Mouse (Mus musculus) cerebellum, postnatal 36 days (tissue): Measurements from ENCODE around the gene Ptprm.

Experiments used
- DNase-seq, 2 experiments: peaks; one replicate each; pipeline ENCODE4 v3.0.0; 2021 to 2022; ENCODE audit warnings: mixed read lengths in 2 of 2

Gene Ptprm

DNA sequence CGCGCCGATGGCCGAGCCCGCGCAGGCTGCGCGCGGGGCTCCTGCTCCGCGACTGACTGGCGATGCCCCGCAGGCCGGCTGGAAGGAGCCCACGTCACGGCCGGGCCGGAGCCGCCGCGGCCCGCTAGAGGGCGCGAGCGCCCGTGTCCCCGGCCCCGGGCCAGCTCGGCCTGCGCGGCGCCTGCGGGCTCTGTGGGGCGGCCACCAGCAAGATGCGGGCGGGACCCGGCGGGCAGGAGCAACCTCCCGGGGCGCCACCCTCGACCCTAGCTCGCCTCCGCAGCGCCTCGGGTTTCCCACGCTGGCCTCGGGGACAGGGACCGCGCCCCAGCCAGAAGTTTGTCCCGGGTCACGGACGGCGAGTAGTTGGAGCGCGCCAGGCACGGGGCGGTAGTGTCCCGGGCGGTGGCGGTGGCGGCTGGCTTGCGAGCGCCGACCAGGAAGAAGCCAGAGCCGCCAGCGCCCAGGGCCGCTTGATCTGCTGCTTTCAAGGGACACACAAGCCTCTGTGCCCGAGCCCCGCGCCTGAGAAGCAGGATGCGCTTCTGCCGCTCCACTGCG lies at the start of gene Ptprm:
Gene Ptprm, minus strand, starts transcription at position 7 of the 561 bp plus-strand sequence.
- peak; percentile 67 to 74 for DNase-seq

DNA sequence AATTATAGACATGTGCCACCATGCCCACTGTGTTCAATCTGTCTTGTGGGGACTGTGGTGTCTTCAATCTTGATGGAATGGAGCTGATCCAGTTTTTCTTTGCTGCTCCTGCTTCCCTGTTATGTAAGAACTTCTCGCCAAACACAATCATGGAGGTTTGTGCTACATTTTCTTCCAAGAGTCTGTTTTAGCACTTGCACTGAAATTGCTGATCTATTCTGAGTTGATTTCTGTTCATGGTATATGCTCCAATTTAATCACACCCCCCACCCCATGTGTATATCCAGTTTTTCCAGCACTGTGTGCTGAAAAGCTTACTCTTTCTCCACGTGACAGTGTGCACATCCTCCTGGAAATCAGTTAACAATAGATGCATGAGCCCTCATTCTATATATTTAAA lies 41.9 kb upstream of the Ptprm start:
- DNase-seq: no peak

DNA sequence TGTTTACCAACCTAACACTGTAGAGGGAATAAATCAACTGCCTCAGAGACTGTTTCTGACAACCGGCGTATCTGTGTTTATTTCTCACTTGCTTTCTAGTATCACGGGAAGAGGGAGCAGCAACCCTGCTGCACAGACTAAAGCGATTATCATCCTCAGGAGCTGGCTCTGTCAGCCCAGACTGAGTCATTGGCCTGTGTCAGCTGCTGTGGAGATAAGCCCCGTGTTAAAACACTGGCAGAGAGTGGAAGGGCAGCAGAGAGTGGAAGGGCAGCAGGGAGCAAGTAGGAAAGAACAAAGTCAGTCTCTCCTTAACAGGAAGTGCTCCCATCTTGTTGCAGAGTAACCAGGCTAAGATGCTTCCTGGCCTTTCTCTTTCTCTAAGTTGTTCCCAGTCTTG lies 36.6 kb upstream of the Ptprm start:
- DNase-seq: no peak

DNA sequence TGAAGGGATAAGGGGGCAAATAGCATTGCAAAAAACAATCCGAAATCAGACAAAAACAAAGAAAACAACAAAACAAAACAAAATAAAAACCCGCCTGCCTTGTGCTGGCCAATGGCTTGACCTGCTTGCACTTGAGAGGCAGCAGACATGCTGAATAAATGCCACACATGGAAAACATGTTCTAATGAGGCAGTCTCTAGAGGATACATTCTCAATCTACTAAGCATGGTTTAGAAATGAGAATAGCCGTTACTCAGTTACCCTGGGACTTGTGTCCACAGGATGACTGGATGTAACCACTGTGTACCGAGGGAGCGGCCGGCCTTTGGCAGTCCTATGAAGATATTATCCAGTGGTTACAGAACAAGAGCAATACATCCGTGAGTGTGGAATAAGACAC lies 33.9 kb upstream of the Ptprm start:
- DNase-seq: no peak

DNA sequence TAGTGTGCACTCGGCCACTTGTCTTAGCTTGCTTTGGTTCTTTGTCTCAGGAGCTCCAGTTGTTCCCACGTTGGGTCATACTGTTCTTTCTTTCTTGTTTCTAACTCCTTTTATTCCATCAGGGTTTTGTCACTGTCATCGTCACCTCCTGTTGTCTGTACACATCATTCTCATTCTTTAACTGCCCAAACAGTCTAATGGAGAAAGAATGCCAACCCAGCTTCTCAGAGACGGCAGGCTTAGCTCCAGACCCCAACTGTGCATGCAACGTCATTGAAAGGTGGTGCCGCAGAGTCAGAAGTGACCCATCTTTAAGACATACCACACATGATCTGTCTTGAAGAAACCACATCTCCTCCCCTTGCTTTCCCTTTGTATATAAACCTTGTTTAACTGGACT lies 31.0 kb upstream of the Ptprm start:
- DNase-seq: no peak

DNA sequence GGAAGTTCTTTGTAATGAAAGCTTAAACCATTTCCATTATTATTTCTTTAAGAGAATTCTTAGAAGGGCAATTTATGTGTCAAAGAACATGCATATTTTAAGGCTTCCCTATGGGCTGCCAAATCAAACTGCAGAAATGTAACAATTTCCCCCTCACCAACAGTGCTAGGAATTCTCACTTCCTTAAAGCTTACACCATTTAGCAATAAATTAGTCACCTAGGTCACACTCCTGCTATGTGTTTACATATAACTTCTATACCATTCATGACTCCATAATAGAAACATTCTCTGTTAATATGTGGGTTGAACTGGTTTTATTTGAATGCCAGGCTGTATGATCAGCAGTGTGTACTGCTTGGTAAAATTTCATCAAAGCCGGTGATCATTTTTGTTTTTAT lies 29.4 kb upstream of the Ptprm start:
- DNase-seq: no peak

DNA sequence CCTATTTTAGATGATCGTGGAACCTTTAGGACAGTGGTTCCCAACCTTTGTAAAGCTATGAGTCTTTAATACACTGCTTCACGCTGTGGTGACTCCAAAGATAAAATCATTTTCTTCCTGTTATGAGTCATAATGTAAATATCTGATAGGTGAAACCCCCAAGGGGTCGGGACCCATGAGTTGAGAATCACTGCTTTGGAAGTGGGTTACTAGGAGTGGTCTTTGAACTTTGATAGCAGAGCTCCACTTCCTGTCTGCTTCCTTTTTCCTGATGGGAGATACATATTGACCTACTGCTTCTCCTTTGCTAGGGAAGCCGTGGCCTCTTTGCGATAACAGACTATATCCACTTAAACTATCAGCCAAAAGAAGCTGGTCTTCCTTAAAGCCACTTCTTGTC lies 27.4 kb upstream of the Ptprm start:
- no peak for DNase-seq

DNA sequence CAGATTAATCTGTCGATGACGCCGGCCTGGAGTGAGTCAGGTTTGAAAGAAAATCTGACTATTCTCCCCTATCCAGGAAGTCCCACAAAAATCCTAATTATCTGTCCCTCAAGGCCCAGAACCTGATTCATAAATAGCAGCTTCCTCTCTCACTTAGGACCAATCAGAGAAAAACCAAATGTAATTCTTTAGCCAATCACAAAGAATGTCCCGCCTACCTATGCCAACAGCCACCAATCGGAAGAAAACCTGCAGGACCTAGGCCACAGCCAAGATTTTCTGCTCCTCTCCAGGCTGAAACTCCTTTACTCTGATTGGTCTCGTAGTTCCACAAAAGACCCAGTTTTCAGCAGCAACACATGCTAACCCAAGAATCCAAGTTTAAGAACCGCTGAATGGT lies 13.6 kb upstream of the Ptprm start:
- DNase-seq: no peak

DNA sequence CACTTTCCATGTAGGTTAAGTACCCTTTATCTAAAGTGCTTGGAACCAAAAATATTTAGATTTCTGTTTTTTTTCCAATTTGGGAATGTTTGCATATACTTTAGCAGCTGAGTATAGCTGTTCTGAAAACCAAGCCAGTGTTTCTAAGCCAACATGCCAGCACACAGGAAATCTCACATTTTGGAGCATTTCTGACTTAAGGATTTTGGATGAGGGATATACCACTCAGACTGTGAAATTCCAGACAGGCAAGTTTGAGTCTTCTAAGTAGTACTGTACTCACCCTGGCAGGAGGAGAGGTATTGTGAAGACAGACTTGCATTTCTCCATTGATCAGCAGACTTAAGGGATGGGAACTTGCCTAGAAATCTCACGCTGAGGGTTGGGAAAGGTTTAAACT lies 10.2 kb upstream of the Ptprm start:
- no peak for DNase-seq

DNA sequence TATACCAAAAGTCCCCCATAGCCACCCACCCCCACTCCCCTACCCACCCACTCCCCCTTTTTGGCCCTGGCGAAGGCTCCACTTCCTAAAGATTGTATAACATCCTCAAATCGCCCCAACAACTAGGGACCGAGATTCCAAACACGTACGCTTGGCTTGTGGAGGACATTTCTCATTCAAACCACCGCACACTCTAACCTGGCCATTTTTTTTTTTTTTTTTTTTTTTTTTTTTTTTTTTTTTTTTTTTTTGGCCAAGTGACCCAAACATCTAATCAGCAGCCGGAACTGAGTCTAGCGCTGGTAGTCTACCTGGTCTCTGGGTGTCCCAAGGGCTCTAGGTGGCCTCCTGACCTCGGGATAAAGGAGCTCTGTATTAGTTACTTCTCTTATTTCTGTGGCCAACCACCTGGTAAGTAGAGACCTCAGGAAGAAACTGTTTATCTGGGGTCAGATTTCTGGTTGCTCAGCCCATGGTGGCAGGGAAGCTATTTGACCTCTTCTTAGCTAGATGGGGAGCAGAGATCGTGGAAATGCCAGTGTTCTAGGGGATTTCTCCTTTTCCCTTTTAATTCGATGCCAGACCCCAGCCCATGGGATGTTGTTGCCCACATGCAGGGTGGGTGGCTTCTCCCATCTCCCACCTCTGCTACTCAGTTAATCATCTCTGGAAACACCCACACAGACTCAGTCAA lies 9.3 kb upstream of the Ptprm start:
- no peak for DNase-seq

DNA sequence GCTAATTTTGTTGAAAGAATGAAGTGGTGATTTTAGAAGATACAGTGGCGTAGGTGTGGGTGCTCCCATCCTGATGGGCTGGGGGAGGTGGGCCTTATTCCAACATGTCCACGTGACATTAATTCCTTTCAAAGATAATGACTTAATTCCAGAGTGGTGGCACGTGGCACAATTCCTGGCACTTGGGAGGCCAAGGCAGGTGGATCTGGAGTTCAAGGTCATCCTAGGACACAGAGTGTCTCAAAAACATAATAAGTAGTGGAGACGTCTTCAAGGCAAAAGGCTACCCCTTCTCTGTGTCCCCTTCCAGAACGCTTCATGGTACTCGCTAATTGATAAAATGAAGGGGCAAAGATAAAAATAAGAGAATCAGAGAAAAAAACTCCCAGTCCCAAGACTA lies 7.9 kb upstream of the Ptprm start:
- DNase-seq: no peak

DNA sequence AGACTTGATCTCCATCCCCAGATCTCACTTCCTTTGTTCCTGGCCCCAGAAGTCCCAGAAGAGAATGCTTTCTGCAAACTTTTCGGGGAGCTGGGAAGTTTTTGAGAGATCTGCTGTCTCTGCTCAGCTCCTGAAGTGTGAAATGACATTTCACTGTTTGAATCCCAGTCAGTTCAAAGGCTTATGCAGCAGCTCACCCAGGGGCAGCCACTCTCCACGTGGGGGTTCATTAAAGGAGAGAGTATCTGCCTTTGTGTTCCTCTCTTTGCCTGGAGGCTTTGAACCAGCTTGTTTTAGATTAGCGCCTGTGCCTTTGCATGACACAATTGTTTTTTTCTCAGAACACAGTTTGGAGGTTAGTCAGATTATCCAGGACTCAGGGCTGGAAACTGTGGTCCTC lies 6.3 kb upstream of the Ptprm start:
- no peak for DNase-seq

DNA sequence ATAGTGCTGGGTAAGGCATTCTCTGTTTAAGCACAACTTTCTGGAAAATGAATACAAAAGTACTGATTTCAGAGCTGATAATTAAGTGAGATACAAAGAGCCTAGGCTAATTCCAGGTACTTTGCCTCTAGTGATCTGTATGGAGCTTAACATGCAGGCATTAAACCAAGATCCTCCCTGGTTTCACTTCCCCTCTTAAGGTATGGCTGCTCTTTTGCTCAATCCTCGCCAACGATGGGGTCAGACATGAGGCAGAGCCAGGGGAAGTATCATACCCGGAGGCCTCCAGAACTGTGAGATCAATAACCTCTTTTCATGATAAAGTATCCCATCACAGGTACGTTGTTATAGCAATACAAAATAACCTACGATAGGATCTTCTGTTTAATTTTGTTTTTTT lies 5.3 kb upstream of the Ptprm start:
- no peak for DNase-seq

DNA sequence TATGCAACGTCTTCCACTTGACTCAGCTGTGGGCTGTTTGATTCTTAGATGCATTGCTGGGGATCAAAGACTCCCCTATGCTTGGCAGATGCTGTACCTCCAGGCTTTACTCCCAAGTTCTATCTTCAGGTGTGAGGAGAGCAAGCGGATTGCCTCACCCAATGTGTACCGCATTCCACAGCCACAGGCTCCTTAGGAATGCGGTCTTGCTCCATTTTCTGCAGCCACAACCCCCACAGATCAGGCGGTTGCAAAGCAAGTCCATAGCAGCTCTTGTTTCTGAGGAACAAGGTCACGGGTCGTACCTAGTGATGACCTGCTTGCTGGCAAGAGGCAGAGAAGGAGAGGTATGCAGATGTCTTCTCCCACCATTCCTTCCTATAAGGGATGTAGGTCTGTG lies 4.3 kb upstream of the Ptprm start:
- no peak for DNase-seq

DNA sequence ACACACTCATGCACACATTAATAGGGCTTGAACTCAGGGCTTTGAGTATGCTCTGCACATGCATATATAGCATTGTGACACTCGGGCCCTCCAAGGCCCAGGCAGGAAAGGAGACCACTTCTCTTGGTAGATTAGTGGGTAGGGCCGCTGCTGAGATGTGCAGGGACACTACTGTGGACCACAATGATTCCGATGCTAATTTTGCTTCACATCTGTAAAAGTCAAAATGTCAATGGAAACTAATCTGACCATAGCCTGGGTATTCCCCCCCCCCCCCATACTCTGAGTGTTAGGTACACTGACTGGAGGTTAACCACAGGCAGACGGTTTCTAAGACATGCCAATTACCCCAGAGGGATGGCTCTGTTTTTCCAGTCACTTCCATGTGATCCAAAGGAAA lies 2.9 kb upstream of the Ptprm start:
- no peak for DNase-seq

DNA sequence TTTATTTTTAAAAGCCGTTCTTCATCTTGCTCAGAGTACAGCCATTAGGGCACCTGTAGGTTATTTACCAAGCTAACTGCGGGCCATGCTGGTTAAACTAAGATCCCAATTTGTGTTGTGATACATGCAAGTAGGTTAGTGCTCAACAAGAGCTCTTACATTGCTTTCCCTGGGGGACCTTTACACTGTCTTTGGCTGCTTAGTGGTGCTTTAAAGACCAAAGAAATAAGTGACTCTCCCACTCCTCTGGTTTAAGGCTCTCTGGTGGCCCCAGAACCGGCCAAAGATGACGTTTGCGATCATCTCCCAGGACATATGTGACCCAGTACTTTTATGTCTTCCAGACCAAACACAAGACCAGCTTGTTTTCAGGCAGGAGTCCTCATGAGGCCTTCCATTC lies 994 bp upstream of the Ptprm start:
- no peak for DNase-seq

DNA sequence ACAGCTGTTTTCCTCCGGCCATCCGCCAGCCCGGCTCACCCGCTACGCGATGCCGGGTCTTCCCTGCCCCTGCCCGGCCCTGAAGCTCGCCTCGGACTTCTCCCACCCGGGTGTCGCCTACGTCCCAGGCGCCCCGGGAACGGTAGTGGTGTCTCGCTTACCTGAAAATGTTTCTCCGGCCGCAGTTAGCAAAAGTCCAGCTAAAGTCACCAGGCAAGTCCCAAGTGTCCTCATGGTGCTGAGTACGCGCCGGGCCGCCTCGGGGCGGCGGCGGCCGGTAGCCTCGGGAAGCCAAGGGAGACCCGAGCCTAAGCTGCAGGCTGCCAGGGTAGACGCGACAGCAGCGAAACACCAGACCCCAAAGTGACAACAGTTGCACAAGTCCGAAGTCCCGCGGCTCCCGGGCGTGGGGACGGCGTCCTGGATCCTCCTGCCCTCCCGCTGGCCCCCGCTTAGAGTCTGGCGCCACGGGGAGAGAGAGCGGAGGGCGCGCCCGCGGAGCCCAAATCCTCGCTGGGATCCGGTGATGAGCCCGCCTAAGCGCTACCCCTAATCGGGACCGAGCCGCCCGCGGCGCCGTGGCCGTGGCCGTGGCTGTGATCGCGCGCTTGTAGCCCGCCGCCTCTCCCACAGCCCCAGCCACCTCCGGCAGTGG lies 334 bp downstream of the Ptprm start:
- no peak for DNase-seq

DNA sequence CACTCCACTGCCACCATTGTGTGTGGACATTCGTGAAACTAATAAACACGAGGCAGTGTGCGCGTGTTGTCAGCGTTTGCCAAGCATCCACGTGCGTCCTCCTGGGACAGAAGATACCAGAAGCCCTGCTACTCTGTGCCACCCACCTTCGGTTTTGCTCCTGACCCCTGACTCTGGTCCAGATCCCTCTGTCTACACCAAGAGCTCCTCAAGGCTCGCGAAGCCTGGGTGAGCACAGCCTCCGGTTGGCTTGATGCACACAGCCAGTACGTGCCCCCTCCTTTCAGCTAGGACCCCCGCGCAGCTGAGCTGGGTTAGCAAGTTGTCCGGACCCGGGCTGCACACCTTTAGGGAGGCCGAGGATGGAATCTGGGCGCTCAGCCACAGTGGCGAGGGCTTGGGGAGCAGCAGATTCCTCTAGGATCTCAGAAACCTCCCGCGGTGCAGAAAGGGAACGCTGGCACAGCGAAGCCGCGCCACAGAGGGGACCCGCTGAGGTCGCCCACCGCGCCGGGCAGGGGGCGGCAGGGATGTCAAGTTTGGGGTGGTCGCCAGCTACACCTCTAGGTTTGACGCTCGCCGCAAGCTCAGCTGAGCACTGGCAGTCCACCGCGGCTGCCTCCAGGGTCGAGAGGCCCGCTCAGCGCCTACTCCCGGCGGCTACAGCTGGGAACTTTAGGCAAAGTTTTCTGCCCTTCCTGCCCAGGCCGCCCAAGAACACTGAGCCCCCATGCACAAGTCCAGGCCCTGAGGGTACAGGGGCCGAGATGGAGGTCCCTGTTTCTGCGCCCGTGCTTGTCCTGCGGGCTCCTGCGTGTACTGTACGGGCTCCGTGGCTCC lies 1.1 kb downstream of the Ptprm start:
- DNase-seq: peak; percentile 8 to 13

DNA sequence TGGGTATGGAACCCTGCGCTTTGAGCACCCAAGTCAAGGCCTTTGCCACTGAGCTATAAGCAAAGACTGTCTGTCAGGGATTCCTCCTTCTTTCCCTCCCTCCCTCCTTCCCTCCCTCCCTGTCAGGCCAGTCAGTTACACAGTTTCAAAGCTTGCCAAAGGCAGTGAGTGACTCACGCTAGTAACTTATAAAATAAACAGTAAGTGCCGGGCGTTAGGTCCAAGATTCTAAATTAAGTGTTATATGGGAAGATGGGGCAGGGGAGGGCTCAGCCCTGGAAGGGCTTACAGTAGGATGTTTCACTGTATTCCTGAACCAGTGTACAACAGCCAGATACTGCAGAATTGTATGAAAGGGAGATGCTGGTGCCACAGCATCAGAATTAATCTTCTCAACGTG lies 2.8 kb downstream of the Ptprm start:
- no peak for DNase-seq

DNA sequence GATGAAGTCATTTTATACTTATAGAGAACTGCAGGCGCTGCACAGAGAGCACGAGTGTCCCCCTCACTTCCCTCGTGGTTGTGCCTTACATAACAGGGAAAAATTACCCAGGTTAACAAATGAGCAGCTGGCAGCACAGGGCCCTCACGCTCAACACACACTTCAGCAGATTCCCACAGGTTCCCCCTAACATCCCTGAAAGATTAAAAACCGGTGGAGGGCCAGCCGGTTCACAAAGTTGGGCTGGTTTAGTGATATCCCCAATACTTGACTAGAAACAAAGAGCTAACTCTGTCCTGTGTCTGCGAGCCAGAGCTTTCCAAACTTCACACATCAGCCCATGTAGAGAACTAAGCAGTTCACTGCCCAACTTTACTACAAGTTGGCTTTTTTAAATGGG lies 3.7 kb downstream of the Ptprm start:
- no peak for DNase-seq

DNA sequence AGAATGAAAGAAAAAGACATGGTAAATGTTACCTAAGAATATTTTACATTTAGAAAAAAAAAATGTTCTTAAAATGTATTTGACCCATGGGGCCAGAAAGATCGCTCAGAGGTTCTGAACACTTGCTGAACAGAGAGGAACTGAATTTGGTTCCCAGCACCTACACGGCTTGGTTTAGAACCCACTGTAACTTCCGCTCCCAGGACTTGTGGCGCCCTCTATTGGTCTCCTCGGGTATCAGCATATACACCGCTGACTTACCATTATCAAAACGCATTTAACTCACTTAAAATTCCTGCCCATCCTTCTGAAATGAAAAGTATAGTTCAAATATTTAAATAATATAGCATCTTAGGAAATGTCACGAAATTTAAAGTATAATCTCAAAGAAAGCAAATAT lies 4.7 kb downstream of the Ptprm start:
- DNase-seq: no peak

DNA sequence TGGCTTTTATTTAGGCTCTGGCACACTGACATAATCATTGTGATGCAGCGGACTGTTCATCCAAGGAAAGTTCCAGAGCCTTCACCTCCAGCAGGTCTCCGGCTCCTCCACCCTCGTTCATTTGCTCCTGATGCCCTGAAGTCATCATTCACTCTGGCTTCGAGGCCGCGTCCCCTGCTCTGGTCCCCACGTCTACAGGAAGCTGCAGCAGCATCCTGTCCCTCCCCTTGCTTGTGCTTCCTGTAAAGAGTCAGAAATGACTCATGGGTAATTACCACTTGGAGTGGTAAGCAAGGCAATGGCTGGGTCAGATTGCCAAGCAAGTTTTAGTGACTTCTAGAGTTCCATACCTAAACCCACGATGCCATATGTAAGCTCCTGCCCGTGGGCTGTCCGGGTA lies 7.3 kb downstream of the Ptprm start:
- no peak for DNase-seq

DNA sequence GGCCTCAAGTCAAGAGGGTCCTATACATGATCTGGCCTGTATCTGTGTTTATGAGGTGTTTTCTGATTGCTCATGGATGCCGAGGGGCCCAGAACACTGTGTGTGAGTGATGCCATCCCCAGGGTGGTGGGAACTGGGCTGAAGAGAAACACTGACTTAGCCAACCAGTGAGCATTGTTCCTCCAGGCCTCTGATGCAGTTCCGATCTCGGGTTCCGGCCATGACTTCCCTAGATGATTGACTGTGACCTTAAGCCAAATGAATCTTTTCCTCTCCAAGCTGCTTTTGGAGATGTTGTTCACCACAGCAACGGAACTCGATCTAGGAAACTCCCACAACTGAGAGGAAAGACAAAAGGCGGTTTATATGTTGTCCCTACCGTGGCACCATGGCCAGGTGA lies 9.1 kb downstream of the Ptprm start:
- DNase-seq: no peak

DNA sequence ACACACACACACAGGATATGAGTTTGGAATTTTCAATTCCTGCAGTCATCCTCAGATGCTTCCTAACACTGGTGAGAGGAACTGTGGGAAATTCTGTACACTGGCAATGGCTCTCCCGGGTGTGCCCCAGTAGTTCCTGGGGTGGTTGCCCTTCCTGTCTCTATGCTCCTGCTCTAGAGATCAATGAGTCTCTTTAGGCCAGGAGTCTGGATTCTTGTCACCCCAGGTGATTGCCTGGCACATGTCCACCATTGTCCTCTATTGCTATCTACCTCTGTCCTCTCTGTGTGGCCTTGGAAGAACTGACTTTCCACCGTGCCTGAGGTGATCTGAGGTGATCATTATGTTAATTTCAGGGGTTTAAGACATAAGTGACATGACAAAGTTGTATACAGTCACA lies 10.8 kb downstream of the Ptprm start:
- DNase-seq: no peak
